Mouse (Mus musculus) ES-E14 (cell line): ENCODE measurements around the gene D630023F18Rik. TPM values are rescaled to one million over a fixed set of nuclear protein-coding genes. Genes with fewer than 3 reads are reported as not detected.

ENCODE experiments used
- DNase-seq: peaks from one replicate; pipeline ENCODE4 v3.0.0-alpha.2; 2013; ENCODE audit warnings: low read depth, low spot score
- H3K27ac ChIP-seq: 2 replicates; pipeline ENCODE4 v1.5.1; 2012; ENCODE audit warnings: low read depth, mild to moderate bottlenecking, low read length, moderate library complexity, mixed read lengths; ENCODE audit not compliant: poor library complexity, insufficient read depth, severe bottlenecking
- H3K36me3 ChIP-seq: 2 replicates; pipeline ENCODE4 v1.6.1; 2012; ENCODE audit warnings: mild to moderate bottlenecking, low read length, moderate library complexity, mixed read lengths; ENCODE audit not compliant: control insufficient read depth, poor library complexity, insufficient read depth, severe bottlenecking
- H3K4me1 ChIP-seq, 2 experiments: fragments of 150-350 bp in 1 of 2; sonication (generic) in 1 of 2; 2 replicates each; pipeline ENCODE4 v1.6.1; 2012; ENCODE audit warnings: low read length in 2 of 2, mild to moderate bottlenecking in 1 of 2, mixed read lengths in 1 of 2; ENCODE audit not compliant: control insufficient read depth in 2 of 2, insufficient read depth in 2 of 2, poor library complexity in 1 of 2
- H3K4me3 ChIP-seq, 2 experiments: fragments of 150-350 bp in 1 of 2; sonication (generic) in 1 of 2; 2 replicates each; pipeline ENCODE4 v1.5.1; 2012; ENCODE audit warnings: low read length in 2 of 2, low read depth in 1 of 2, mild to moderate bottlenecking in 1 of 2, mixed read lengths in 1 of 2; ENCODE audit not compliant: insufficient read depth in 1 of 2, poor library complexity in 1 of 2, severe bottlenecking in 1 of 2
- H3K9ac ChIP-seq: 2 replicates; pipeline ENCODE4 v1.6.1; 2012; ENCODE audit warnings: low read depth, mild to moderate bottlenecking, low read length, mixed read lengths; ENCODE audit not compliant: poor library complexity, insufficient read depth, severe bottlenecking
- H3K9me3 ChIP-seq: fragments of 150-350 bp; sonication (generic); 2 replicates; pipeline ENCODE4 v1.6.1; 2012; ENCODE audit warnings: low read depth, mild to moderate bottlenecking, low read length; ENCODE audit not compliant: control insufficient read depth, insufficient read depth
- CHD2 ChIP-seq: IDR thresholded peaks from 2 replicates; pipeline ENCODE4 v1.6.1; 2014; ENCODE audit warnings: mild to moderate bottlenecking, low read depth, low read length, inconsistent platforms
- HCFC1 ChIP-seq: IDR thresholded peaks from 2 replicates; pipeline ENCODE4 v1.6.1; 2012; ENCODE audit warnings: low read length, inconsistent platforms, borderline replicate concordance; ENCODE audit not compliant: insufficient read depth
- MAFK ChIP-seq: IDR thresholded peaks from 2 replicates; pipeline ENCODE4 v1.6.1; 2014; ENCODE audit warnings: mild to moderate bottlenecking, low read depth, low read length, inconsistent platforms; ENCODE audit not compliant: insufficient read depth
- ZC3H11A ChIP-seq: IDR thresholded peaks from 2 replicates; pipeline ENCODE4 v1.6.1; 2012; ENCODE audit warnings: low read depth, mild to moderate bottlenecking, inconsistent platforms, low read length, borderline replicate concordance
- ZNF384 ChIP-seq: IDR thresholded peaks from 2 replicates; pipeline ENCODE4 v1.6.1; 2012; ENCODE audit warnings: low read depth, low read length, inconsistent platforms
- in situ Hi-C, 2 experiments: fragments of 600-800 bp; cut with MboI; formaldehyde crosslinking; loops; one replicate each; pipeline ENCODE4 v1.15.1; 2025; ENCODE audit warnings: low sequenced_read_pairs in 2 of 2, inconsistent platforms in 1 of 2; ENCODE audit not compliant: unreplicated experiment in 2 of 2
- total RNA-seq: library from RNA; depleted of rRNA; stranded (reverse); fragments of 300-350 nt; gene quantifications from 2 replicates; pipeline ENCODE4 v1.2.3, GENCODE M21; 2012

D630023F18Rik gene
- total RNA-seq, 1 experiment: 4.7 TPM

GRCm38 (mm10) chr1:65131671-65132070 lies 8.7 kb upstream of the D630023F18Rik start:
- no peaks in the 10 kb centered on the region for H3K36me3 ChIP-seq
- H3K9me3 ChIP-seq: no peaks in the 10 kb centered on the region
- TF ChIP-seq MAFK: no peak
- TF ChIP-seq HCFC1: no peak
- TF ChIP-seq ZNF384: no peak
- no peak for TF ChIP-seq CHD2
- no peak for TF ChIP-seq ZC3H11A
- no peak overlapping the region for H3K4me3 ChIP-seq
- no peak overlapping the region for H3K9ac ChIP-seq
- no peak for DNase-seq
- in situ Hi-C loops: no loop called here
- H3K4me1 ChIP-seq: no peaks in the 10 kb centered on the region
- H3K27ac ChIP-seq: no peak overlapping the region

GRCm38 (mm10) chr1:65130226-65130625 lies 7.2 kb upstream of the D630023F18Rik start:
- DNase-seq: no peak

GRCm38 (mm10) chr1:65129634-65130180 lies 6.7 kb upstream of the D630023F18Rik start:
- no peaks in the 10 kb centered on the region for H3K4me1 ChIP-seq
- TF ChIP-seq HCFC1 (no peak), MAFK (no peak), CHD2 (no peak), ZC3H11A (no peak), ZNF384 (no peak)
- H3K36me3 ChIP-seq: no peaks in the 10 kb centered on the region
- H3K9ac ChIP-seq: no peak overlapping the region
- no peak overlapping the region for H3K4me3 ChIP-seq
- no peaks in the 10 kb centered on the region for H3K9me3 ChIP-seq
- no peak overlapping the region for H3K27ac ChIP-seq
- no peak for DNase-seq
- in situ Hi-C loops: no loop called here

More at GRCm38 (mm10) chr1:65130226-65130625, 7.2 kb upstream of the D630023F18Rik start:
- H3K4me3 ChIP-seq: no peak overlapping the region
- TF ChIP-seq HCFC1: no peak
- no peak for TF ChIP-seq ZC3H11A
- TF ChIP-seq MAFK: no peak
- TF ChIP-seq ZNF384: no peak
- TF ChIP-seq CHD2: no peak
- no peak overlapping the region for H3K27ac ChIP-seq
- in situ Hi-C loops: no loop called here
- H3K9ac ChIP-seq: no peak overlapping the region
- no peaks in the 10 kb centered on the region for H3K9me3 ChIP-seq
- H3K4me1 ChIP-seq: no peaks in the 10 kb centered on the region
- no peaks in the 10 kb centered on the region for H3K36me3 ChIP-seq

GRCm38 (mm10) chr1:65119438-65119837 lies 3.6 kb downstream of the D630023F18Rik start, which contains the start of gene Gm28845:
Gm28845 (minus strand) TSS chr1:65119558.
- in situ Hi-C loops: no loop called here
- H3K9me3 ChIP-seq: no peaks in the 10 kb centered on the region
- no peak within 1 kb of the TSS for H3K4me3 ChIP-seq
- no peak within 1 kb of the TSS for H3K9ac ChIP-seq
- H3K36me3 ChIP-seq: no peaks in the 10 kb centered on the region
- no peaks in the 10 kb centered on the region for H3K4me1 ChIP-seq
- no peak within 1 kb of the TSS for H3K27ac ChIP-seq
- no peak for TF ChIP-seq ZNF384
- no peak for TF ChIP-seq ZC3H11A
- no peak for TF ChIP-seq MAFK
- no peak for TF ChIP-seq CHD2
- no peak for TF ChIP-seq HCFC1
- DNase-seq: no peak
